Mouse (Mus musculus): Measurements from ENCODE around the gene Arsb.

Arsb gene

DNA sequence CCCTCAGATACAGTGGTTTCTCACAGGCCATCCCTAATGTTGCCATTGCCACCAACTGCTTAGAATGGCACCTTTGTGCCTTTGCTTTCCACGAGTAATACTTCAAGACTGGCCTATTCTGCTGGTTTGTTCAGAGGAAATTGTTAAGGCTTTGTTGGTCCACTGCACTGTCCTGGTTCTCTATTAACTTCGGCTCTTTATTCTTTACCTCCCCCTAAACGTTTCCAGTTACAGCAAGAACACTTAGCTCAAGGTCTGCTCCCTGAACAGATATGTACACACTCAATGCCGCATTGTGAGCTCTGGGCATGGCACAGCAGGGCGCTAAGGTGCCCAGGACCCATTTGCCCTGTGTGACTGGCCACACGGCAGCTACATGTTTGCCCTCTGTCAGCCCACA is 119.8 kb downstream of the Arsb start:
- DNase-seq (ENCODE audit: low spot score): no peak

DNA sequence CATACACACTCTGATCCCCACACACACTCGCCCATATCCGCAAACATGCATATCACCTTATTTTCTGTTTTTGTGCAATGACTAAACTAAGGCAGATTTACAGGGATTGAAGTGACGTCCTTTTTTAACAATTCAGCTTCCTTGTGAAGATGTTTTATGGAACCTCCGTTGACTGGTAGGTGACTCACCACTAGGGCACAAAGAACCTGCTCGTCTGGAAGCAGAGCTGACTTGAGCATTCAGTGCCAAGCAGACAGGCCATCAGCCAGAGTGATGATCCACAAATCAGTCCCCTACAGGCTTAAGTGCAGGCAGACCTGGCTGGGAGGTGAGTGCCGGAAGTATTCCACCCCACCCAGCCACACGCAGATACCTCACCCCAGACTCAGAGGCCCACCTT is 120.7 kb downstream of the Arsb start:
- no peak for DNase-seq (ENCODE audit: low spot score)

DNA sequence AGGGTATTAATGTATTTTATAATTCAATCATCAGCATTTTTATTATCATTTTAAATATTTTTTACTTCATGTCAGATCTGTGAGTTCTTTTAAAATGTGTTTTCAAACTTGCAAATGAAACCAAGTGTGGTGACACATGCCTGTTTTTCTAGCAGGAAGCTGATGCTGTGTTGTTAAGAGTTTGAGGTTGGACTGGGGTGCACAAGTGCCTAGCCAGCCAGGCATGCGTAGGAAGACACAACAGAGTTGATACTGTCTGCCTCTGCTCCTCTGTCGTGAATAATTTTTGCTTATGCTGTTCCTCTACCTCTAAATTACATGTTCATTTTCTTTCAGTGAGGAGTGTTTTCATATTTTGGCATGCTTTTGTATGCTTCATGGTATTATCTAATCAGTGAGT is 122.7 kb downstream of the Arsb start:
- DNase-seq (ENCODE audit: low spot score): no peak

DNA sequence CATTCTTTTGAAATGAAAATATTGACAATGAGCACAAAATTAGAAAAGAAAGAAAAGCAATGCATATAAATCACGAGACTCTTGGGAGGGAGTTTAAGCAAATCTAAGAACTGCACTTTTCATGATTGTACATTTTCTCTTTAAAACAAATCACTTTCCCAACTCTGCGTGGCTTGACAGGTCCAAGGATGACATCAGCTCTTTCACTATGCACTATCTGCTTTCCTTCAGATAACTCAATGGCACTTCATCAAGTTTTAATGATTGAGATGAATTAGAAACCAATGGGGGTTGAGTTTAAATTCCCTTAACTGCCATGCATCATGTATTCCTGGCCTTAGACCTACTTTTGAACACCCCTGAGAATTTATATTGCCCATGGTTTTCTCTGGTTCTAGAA is 124.0 kb downstream of the Arsb start:
- DNase-seq (ENCODE audit: low spot score): no peak

DNA sequence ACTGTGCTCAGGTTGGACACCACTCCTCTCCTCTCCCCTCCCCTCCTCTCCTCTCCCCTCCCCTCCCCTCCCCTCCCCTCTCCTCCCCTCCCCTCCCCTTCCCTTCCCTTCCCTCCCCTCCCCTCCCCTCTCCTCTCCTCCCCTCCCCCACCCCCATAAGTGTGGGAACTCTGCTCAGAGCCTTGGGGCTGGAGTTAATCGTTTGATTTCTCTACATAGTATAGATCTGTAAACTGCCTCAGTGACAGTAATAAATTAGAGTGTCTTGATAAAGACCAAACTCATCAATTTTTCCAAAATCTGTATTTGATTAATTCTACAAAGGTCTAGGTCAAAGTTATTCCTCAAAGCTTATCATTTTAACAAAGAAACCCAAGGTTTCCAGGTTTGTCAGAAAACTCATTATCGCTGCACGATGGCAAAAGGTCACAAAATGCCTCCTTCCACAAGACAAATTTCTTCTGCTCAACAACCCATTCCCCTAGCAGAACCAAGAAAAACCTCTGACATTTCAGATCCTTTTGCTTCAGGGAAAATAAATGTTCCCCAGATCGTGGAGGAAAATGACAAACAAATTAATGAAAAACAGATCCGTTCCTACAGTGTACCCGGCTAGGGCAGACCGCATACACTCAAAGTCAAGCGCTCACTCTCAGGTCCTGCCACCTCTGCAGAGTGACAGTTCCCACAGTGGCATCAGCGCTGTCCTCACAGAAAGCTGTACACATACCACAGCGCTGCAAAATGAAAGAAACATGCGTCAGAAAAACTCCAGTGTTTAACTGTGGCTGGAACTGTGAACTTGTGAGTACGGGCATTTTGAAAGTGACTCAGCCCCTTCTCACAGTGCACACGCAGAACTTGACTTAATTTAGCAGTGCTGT is 126.8 kb downstream of the Arsb start:
- no peak for DNase-seq (ENCODE audit: low spot score)

DNA sequence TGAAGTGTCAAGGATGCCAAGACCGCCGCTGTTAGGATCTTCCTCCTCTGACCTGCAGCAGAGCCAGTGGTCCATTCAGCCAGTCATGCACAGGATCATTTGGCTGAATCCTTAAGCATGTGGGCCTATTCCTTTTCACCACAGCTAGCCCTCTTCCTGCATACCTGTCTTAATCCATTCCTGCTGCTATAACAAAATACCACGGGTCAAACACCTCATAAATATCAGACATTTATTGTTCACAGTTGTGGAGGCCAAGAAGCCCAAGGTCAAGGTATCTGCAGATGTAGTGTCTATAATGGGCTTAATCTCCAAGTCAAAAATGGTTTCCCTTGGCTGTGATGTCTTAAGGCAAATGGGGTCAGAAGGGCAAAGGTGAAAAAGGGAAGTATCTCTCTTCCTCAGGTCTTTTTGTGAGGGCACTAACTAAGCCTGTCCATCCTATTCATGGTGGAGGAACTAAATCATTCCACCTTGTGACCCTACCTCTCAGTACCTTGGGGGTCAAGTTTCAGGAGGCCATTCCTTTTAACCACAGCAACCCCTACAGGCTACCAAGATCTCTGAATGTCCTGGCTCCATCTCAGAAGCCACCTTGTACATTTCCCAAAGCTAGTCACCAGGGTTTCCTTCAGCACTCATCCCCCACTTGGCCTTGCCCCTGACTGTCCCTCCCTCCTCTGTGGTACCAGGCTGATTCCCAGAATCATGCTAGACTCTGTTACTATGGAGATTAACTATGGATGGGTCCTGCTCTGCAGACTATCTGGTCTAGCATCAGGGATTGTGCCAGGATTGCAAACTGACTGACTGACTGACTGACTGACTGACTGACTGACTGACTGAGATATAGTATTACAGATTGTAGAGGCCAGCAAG is 128.2 kb downstream of the Arsb start:
- peak; percentile 62 for DNase-seq (ENCODE audit: low spot score)

DNA sequence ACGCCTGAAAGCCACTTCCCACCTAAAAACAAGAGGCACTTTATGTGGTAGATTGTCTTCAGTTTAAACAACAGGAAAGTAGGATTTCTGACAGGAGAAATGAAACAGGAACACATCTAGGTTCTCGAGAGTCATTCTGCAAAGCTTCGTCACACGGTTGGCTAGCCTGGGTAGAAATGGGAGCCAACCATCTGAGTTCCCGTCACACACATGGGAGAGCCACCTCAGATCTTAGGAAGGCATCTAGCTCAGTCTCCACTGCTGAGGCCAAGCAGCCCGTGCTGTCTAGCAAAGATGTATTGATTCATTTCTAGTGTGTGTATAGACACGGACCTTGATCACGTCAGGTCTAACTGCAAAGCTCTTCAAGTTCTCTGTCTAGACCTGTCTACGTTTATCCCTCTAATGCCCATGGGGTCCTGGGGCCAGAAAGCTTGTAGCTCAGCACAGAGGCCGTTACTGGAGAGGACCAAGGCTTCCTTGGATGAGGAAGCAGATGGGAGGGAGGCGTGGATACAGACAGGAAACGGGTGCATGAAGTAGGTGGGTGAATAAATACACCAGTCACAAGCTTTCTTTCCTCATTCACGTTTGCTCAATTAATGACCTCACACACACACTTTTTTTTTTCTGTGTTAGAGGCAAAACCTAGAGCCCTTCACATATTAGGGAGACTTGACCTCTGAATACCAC is 129.7 kb downstream of the Arsb start:
- DNase-seq (ENCODE audit: low spot score): no peak

DNA sequence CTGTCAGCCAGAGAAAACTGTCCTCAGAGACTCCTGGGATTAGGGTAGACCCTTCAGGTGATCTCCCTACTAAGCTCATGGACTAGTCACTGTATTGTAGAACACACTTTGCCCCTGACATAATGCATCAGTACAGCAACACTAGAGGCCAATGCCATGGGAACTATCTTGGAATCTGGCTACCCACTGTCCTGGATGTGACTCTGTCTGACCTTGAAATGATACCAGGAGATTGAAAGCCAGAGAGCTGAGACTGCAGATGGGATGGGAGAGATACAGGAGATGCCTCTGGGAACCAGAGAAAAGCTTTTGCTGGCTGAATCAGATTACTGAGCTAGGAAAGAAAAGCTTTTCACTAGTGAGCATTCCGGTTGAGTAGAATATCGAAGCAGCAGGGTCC is 130.7 kb downstream of the Arsb start:
- DNase-seq (ENCODE audit: low spot score): no peak

DNA sequence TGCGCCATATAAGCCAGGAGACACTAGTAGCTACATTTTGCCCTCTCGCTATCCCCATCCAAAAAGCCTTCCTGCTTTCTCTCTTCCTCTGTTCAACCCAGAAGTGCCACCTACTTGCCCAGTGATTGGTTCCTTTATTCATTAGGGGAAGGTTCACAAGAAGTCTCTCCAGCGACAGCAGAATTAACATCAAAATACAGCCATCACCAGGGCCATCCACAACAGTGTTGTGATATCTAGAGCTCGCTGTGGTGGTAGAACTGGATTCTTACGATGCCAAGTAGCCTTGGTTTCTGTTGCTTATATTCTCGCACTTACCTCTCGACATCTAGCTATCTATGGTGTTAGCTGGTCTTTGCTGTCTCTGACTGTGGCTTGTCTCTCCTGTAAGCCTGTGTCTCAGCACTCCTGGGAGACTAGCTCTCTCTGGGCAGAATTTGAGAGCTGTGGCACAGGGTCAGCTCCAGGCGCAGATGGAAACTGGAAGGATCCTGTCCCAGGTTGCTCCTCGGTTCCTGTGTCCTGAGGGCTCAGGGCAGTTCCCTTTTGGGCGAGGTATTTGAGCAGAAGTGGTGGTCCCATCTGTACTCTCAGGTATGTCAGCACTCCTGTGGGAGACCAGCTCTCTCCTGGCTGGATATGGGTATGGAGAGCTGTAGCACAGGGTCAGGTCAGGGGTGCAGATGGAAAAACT is 135.3 kb downstream of the Arsb start:
- no peak for DNase-seq (ENCODE audit: low spot score)

DNA sequence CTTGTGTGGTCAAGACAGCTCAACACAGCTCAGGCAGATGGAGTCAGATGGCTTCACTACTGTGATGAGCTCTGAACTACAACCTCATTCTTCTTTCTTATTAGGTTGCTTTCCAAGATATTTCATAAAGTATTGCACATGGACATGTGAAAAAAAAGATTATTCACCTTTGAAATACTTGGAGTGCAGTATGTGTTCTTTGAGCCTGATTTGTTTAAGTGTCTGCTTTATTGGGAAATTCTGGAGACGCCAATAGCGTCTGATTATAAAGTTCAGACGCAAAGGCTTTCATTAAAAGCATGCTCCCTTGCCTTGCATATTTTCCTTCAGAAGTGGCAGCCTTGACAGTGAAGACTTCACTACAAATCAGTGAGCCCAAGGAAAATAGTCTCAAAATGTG is 136.5 kb downstream of the Arsb start:
- DNase-seq (ENCODE audit: low spot score): no peak

DNA sequence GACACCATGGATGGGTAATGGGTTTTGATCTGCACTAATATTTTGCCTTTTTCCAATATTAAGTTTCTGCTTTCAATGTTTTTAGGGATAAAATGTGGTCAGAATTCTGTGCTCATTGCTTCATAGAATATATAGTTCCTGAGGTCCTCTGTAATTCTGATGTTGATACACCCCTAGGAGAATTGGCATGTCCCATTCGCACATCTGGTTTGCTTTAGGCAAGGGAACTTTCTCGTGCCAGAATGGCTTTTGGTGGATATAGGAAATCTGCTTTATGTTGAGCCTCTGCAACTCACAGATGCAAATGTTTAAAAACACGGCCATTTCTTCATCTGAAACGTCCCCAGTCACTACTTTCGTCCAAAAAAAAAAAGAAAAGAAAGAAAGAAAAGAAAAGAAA is 138.4 kb downstream of the Arsb start:
- no peak for DNase-seq (ENCODE audit: low spot score)

DNA sequence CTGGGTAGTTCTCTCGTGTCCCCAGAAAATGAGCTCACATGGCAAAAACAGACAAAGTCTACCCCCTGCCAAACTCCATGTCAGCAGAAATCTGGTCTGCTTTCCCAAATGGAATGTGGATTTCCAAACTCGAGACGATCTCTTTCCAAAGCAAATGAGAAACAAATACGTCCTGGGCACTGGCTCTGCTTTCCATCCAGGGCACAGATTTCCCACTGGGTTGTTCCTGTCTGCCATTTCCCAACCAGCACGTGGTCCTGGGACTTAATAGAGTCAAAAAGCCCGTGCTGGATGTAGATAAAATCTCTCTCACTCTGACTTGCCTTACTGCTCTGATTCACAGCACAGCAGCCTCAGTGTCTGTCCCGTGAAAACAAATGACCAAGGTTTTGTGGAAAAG is 139.6 kb downstream of the Arsb start:
- no peak for DNase-seq (ENCODE audit: low spot score)

DNA sequence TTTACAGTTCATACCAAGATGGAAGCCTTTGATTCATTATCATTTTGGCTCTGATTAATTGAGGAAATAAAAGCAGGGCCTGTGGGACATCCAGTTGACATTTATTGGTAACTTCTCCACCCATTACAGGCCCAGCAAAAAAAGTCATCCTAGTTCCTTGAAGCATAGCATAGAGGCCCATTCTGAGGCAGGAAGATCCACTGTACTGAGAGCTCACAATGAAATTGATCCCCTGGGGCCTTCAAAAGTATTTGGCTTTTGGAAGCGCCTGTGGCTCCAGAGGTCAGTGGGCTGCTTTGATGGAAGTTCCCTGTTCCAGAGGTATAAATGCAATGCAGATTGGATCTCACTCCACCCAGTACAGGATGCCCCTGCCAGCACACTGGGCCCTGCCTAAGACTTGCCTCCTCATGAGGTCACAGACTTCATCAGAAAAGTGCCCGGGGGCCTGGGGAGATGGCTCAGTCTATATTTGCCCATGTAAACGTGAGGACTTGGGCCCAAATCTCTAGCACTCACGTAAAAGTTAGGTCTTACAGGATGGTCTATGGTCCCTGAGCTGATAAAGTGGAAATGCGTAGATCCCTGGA is 141.0 kb downstream of the Arsb start:
- no peak for DNase-seq (ENCODE audit: low spot score)

DNA sequence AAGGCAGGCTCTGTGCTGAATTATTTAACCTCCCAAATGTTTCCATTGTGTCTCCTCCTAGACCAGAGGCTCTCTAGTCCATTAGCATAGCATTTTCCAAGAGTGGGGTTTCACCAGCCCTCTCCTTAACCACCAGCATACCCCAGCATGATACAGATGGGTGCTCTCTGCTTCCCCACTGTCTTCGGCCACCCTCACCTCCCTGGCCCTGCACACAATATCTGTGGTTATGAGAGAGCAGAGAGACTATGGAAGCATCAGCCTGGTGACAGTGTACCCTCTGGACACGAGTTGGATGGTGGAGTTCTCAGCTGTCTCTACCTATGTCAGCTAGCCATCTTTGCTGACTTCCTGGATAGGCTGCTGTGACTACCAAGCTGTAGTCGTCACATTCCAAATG is 142.8 kb downstream of the Arsb start:
- DNase-seq (ENCODE audit: low spot score): no peak

DNA sequence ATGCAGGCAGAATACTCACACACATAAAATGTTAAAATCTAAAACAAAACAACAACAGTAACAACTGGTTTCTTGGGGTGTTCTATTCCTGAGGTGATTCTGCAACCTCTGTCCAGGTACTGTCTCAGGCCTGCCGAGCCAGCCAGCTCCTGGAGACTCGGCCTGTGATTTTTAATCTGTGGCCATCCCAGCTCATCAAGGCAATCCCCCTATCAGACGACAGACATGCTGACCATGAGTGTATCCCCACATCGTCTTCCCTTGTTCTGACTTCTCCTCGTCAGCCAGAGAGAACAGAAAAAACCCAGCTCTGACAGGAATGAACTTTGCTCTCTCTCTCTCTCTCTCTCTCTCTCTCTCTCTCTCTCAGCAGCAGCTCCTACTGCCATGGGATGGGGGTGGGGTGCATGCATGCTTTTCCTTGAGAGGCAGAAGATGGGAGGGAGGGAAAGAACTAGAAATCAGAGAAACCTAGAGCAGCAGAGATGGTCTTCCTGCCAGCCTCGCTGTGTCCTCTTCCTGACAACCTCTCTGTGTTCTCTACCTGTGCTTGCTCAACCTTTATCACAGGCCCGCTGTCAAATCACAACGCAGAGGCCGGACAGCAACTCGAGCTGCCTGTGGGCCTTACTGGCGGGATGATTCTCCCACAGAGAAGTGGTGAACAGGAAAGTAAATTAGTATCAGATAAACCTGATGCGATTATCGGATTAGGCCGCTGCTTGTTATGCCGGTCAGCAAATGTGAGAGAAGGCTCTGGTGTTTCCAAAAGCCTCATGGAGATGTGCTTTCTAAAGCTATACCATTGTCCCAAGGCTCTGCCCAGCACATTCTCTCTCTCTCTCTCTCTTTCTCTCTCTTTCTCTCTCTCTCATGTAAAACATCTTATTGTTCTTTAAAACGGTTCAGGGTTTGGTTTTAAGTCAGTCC is 144.5 kb downstream of the Arsb start:
- DNase-seq (ENCODE audit: low spot score): no peak

DNA sequence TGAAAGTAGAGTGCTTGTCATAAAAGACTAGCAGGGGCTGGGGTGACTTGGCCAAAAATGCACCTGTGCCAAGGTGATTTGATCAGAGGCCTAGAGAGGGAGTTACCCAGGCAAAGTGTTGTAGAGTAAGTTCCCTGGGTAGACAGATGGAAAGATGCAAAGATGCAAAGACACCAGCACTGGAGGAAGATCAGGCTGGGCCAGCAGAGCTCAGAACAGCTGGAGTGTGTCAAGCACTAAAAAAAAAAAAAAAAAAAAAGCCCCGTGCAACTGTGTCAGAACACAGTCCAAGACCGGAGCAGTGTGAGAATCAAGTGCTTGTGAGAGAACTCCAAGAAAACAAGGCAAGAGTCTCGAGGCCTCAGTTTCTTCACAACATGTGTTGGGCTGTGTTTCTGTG is 148.1 kb downstream of the Arsb start:
- no peak for DNase-seq (ENCODE audit: low spot score)

DNA sequence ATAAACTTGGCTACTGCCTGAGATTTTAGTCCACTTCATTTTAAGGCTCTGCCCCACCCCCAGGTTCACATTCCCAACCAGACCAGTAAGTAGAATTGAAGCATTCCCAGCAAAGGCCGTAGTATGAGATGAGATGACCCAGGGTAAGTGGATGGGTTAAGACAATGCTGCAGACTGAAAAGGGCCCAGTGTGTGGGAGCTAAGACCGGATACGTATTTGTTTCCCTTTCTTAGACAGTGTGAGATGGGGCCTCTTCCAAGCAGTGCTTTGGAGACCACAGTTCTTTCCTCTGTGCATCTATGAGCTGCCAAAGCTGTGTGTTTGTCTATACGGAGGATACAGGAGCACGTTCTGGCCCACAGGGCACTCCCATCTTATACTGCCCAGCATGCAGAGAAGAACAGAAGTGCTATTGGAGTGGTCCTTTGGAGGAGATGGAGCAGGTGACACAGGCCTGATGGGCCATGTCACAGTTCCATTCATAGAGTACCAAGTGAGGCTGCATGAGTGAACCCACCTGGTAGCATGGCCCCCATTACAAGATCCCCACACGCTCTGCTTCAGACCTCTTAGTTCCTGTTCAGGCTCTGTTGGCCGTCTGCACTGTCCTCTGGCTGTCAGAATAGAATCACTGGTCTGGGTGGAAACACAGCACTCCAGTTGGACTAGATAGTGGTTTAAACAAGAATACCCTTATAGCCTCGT is 148.8 kb downstream of the Arsb start:
- DNase-seq (ENCODE audit: low spot score): no peak

DNA sequence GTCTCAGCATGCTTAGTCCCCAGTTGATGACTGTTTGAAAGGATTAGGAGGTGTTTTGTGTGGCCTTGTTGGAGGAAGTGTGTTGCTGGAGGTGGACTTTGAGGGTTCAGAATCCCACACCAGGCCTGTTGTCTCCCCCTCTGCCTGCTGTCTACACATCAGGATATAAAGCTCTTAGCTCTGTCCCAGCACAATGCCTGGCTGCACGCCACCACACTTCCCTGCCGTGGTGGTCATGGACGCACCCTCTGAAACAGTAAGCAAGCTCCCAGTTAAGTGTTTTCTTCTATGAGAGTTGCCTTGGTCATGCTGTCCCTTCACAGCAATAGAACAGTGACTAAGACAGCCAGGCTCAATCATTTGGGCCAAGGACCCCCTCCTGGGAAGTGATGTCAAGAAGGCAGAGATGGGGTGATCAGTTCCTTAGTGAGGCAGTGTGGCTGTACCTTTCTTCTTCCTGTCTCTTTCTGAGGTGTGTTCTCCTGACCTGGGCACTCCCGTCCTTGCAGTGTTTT is 149.4 kb downstream of the Arsb start:
- DNase-seq (ENCODE audit: low spot score): no peak

DNA sequence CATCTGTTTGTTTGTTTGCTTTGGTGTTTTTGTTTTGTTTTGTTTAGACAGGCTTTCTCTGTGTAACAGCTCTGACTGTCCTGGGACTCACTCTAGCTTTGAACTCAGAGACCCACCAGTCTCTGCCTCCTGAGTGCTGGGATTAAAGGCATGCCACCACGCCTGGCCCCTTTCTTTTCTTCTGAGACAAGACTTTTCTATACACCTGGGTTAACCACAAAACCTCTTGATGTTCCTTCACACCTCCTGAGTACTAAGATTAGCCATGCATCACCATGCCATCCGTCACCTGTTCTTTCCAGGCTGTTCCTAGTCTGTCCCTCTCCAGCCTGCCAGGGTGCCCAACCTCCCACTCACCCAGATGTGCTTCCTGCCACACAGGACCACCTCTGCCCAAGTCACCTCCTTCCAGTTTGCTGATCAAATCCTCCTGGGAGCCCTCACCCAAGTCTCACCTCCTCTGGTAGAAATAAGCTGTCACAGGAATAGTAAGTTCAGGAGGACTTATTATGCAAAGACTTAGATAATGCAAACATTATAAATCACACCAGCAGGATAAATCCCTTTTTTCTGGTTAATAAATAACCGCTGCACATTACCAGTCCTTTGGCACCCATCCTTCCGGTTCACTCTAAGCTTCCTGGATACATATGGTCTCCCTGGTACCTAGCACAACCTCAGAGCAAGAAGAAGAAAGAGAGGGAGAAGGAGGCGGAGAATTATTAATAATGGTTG is 150.6 kb downstream of the Arsb start:
- DNase-seq (ENCODE audit: low spot score): no peak

All from ovary, adult 18-20 months (tissue).